Mouse (Mus musculus) urinary bladder, postnatal 14 days (tissue): ENCODE data around the gene Hcfc1.

Source experiments
- DNase-seq: peaks from one replicate; pipeline ENCODE4 v3.0.0; 2021; ENCODE audit warnings: low spot score

Hcfc1 gene

GRCm38 (mm10) chrX:73941860-73942259 is 24.3 kb downstream of the Hcfc1 start:
- no peak for DNase-seq

DNA sequence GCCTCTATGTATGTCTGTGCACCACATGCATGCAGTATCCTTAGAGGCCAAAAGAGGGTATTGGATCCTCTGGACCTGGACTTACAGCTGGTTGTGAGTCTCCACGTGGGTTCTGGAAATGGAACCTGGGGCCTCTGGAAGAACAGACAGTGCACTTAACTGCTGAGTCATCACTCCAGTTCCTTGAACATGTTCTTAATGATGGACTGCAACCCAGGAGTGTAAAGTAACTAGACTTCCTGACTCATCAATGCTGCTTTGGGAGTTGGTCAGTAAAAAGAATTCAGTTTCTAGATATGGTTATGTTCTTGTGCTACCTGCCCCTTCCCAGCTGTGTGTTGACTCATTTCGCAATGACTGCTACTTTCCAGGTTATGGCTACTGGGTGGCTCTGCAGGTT is 34.3 kb downstream of the Hcfc1 start:
- no peak for DNase-seq

DNA sequence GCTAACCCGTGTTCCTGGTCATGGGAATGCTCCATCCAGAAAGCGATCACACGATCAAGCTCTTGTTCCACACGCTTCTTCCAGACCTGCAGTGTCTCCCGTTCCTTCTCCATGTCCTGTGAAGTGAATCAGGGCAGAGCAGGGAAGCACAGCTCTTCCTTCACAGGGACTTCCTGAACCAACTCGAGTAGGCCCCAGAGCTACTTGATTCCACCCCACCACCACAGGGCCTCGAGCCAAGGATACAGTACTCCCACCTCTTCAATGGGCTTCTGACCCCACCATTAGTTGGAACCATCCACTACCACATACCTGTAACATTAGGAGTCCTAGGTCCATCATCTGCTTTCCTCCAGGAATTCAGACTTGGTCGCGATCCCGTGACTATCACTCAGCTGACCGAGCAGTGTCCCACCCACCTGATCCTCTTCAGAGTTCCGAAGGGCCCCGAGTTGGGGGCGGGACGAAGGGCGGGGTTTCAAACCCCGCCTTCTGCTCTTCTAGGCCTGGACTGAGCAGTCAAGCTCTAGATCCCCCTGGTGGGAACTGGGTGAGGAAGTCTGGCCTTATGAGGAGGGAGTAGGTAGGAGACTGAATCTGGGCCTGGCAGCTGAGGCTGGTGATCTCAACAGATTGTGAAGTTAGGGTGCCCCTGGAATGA is 35.6 kb downstream of the Hcfc1 start, which contains the start of gene Renbp:
Gene Renbp, minus strand, starts transcription at position 449 of the 661 bp plus-strand sequence.
- peak; percentile 59 for DNase-seq

GRCm38 (mm10) chrX:73922550-73922882 is 43.6 kb downstream of the Hcfc1 start:
- no peak for DNase-seq

DNA sequence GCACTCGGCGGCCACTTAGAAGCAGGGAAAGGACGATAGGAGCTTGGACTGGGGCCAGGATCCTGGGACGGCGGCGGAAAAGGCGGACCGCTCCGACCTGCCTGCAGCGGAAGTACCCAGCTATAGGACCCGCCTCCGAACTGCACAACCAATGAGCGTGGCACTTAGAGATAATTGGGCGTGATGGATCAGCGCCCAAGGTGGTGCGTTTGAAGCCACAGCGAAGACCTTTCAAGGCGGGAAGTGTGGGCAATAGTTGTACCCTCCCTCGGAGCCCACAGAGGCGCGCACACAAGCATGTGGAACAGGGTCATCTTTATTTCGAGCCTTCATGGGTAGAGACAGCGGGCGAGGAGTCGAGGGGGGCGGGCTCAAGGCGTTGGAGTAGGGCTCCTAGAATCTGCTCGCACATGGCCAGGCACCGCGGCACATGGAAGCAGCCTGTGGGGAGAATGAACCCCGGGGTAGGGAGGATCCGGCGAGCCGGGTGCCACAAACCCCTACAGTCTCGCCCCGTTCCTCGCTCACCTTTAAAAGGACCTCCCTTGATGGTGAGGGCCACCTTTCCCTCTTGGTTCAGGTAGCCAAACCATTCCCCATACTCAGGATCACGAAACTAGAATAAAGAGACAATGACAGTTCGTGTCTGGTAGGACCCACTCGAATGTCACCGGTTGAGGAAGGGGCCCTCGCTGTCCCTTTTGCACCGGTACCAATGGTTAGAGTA is 44.2 kb downstream of the Hcfc1 start, which contains the start of the genes Arhgap4 and Naa10:
Gene Arhgap4, minus strand, starts transcription at position 48 of the 727 bp plus-strand sequence.
Gene Naa10, minus strand, starts transcription at position 122 of the 727 bp plus-strand sequence.
- peak; percentile 90 for DNase-seq

DNA sequence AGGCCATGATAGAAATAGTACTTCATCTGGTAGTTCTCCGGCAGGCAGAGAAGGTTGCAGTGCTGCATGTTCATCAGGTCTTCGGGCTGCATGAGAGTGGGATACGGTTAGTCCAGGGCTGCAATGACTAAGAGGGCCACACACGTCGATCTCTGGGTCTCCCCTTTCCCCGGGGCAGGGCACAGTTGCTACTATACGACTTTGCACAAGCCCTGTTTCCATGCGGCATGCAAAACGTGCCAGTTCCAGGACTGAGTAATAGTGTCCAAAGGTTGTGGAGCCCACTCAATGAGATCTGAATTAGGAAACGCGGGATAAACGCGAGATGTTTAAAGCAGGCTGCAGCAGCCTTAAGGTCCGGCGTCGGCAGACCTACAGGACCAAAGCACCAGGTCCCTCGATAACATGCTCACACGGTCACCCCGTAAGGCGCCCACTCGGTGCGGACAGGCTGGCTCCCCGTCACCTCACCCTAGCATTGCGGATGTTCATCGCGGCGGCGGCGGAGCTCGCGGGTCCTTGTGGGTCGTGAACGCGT is 44.8 kb downstream of the Hcfc1 start:
- no peak for DNase-seq

DNA sequence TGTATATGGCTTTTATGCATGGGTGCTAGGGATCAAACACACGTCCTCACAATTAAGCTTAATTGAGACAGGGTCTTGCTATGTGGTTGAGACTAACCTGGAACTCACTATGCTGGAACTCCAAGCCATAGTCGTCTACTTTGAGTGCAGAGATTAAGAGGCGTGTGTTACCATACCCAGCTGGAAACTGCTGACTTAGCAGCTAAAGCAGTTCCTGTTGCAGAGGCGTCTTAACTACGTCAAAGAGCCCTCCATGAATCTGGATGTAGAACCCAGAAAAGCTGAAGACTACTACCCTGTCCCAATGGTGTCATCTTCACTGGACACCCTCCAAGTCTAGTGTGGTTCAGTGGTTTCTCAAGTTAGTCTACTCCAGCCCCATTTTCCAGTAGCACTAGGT is 47.5 kb downstream of the Hcfc1 start:
- DNase-seq = no peak

DNA sequence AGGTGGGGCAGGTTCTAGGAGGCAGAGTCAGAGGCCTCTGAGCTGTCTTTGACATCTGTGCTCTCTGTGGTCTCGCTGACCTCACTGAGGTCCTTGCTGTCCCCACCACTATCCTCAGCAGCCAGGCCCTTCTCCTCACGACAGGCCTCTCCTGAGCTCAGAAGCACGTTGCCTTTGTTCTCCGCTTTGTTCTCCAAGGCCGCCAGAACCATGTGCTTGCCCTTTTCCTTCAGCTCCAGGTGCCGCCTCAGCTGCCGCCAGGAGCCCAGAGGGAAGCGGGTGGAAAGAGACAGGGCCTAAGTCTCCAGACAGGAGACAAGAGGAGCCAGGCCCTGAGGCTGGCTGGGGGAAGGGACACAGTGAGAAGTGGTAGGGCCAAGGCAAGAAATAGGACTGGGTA is 49.2 kb downstream of the Hcfc1 start:
- DNase-seq = no peak

DNA sequence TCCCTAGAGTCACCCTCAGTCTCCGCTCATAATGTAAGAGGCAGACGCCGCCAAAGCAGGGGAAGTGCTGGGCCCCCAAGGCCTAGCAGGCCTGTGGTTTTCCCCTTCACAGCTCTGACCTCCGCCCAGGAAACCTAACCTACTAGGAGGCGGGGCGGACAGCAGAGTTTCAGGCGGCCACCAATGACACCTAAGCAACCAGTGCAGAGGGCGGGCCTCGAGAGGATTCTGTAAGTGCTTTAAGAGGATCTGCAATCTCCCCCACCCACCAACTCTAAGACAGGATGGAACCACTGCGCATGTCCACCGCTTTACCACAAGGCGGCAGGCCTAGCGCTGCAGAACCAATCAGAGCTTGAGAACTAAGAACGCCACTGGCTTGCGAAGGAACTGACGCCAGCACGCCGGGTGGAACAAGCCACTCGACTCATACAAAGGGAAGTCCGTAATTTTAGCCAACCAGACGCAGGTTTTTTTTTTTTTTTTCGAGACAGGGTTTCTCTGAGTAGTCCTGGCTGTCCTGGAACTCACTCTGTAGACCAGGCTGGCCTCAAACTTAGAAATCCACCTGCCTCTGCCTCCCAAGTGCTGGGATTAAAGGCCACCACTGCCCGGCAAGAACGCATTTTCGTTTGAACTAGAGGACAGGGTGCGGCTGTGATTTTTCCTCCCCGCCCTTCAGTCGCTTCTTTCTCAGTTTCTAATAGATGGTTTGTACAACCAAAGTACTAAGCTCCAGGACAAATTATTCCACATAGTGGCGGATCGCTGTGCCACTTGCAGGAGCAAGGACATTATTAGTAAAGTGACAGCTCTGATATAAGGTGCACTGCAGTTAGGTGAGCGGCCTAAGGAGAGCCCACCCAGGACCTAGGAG is 51.1 kb downstream of the Hcfc1 start:
- peak; percentile 91 for DNase-seq

DNA sequence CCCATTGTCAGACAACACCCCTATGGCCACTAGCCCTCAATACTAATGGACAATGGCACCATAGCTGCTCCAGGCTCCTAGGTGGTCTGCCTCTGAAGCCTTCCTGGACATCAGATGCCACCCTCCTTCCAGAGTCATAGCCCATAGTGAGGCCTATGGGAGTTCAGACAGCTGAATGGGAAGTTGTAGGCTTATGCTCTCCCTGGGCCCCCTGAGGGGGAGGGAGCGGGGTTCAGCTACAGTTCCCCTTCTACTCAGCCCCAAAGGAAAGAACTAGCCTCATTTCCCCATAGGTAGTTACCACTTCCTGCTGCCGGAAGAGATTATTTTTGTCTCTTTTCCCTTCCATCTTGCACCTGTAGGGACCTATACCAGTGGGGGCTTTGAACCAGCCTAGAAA is 54.6 kb downstream of the Hcfc1 start:
- DNase-seq = no peak

DNA sequence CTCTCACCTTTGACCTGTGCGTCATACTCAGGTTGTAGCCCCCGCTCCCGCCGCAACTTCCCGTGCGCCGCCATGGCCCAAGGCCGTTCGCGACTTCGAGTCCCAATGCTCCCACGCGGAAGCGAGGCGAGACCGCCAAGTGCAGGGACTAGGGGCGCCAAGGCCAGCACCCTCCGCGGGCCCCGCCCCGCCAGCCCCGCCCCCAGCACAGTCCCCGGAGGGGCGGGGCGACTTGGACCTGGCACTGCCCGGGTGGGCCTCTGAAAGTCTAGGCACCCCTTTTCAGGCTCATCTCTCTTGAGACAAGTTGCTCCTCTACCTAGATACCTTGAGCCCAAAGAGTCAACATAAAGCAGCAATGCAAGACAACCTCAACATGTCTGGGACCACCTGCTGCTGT is 55.0 kb downstream of the Hcfc1 start:
- DNase-seq = no peak

- no peak for DNase-seq
These were observed 55.7 kb downstream of the Hcfc1 start for GRCm38 (mm10) chrX:73910451-73910850.

GRCm38 (mm10) chrX:73910049-73910448 is 56.1 kb downstream of the Hcfc1 start:
- no peak for DNase-seq

GRCm38 (mm10) chrX:73897959-73898358 is 68.2 kb downstream of the Hcfc1 start:
- DNase-seq = no peak

DNA sequence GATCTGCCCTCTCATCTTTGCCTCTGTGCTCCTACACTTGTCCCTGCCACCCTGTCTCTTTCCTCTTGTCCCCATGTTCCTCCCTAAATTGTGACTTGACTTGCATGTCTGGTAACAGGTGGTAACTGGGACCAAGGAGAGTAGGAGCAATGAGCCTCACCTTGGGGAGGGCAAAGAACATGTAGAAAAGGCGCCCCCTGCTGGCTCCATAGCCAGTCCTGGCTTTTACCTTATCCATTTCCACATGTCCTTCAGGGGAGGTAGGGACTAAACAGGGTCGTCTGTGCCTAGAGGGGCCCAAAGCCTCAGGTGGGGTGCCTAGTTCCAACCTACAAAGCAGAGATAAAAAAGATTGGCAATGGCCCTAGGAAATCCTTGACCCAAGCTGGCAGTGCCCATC is 70.4 kb downstream of the Hcfc1 start, which contains the start of gene L1cam:
Gene L1cam, minus strand, starts transcription at position 387 of the 400 bp plus-strand sequence.
- DNase-seq = peak; percentile 61

GRCm38 (mm10) chrX:73892833-73893232 is 73.3 kb downstream of the Hcfc1 start:
- no peak for DNase-seq
